Mouse (Mus musculus) fat pad, adult 2 months (tissue): ENCODE results near the gene Prkn.

ENCODE experiments used
- DNase-seq: peaks from one replicate; pipeline ENCODE4 v3.0.0-alpha.2; 2011; ENCODE audit warnings: low read depth, low spot score; ENCODE audit errors: extremely low read depth

Gene Prkn

DNA sequence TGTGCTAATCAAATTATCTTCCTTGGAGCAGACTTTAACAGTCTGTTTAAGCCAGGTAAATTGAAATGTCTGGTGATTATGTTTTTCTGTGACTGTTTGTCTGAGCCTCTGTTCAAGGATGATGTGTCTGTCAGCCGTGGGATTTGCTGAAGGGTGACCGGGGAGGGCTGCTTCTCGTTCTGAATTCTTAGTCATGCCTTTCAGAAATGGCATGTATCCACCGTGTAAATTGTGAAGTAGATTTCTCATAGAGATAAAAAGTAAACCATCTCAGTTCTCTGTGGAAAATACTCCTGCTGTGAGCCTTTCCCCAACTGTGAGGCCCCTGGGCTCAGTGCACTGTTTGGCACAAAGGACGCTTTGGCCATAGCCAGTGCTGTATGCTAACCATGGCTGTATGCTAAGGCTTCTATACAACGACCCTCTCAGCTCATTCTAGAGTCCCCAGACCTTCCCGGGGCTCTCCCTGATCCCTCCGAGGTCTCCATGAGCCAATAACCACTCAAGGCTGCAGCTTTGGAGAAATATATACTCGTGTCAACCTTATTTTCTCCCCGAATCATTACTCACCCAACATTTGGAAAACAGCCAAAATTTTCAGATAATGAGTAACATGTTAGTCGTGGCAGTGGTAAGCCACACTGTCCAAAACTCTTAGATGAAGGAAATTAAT, 552.6 kb downstream of the Prkn start:
- no peak for DNase-seq

GRCm38 (mm10) chr17:11394607-11395006, 554.4 kb downstream of the Prkn start:
- no peak for DNase-seq

GRCm38 (mm10) chr17:11397678-11398077, 557.5 kb downstream of the Prkn start:
- DNase-seq, result no peak

- peak; percentile 13 for DNase-seq
Measured at GRCm38 (mm10) chr17:11402225-11402875, 562.2 kb downstream of the Prkn start.

DNA sequence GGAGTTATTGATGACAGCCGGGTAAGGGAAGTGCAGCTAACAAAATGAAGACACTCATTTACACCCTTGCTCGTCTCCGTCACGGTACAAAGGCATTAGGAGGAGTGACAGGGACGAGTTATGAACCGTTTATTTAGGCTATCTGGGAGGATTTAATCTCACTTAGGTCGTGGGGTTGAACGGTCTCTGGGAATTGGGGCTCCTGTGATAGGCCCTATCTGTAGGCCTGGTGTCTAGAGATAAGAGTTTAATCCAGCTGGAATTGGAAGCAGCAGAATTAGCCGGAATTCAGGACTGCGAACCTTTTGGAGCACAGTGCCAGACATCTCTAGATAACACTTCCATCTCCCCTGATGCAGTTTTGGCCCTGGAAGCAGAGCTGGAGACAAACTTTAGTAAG, 571.2 kb downstream of the Prkn start:
- no peak for DNase-seq

GRCm38 (mm10) chr17:11413688-11414087, 573.5 kb downstream of the Prkn start:
- no peak for DNase-seq

- DNase-seq, result no peak
Measured at GRCm38 (mm10) chr17:11414288-11414687, 574.1 kb downstream of the Prkn start.

GRCm38 (mm10) chr17:11417150-11417549, 577.0 kb downstream of the Prkn start:
- no peak for DNase-seq

DNA sequence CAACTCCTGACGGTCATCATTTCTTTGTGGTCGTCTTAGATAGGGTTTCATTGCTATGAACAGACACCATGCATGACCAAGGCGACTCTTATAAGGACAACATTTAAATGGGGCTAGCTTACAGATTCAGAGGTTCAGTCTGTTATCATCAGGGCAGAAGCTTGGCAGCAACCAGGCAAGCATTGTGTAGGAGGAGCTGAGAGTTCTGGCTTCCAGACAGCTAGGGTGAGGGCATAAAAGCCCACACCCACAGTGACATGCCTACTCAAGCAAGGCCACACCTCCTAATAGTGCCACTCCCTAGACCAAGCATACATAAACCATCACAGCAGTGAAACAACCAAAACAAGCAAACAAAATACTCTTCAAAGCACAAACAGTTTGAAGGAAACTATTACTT, 579.3 kb downstream of the Prkn start:
- DNase-seq, result no peak

GRCm38 (mm10) chr17:11420839-11421238, 580.7 kb downstream of the Prkn start:
- DNase-seq, result no peak

GRCm38 (mm10) chr17:11421264-11421940, 581.2 kb downstream of the Prkn start:
- no peak for DNase-seq

DNA sequence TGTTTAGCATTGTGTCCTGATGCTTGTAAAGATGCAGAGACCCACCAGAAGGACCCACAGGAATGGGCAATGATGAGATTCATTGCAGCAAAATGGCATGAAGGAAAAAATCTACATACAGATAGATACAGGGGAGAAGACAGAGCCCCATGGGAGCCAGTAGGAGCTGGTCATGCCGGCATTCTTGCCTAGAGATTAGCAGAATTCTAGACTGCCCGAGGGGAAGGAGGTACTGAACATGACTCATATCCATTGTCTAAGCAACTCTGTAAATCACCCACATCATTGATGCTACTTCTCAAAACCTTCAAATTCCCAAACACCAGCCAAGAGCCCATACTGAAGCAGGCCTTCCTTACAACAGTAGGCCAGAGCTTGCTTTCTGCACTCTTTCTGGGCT, 591.1 kb downstream of the Prkn start:
- no peak for DNase-seq

- DNase-seq, result no peak
Measured at GRCm38 (mm10) chr17:11432593-11432992, 592.4 kb downstream of the Prkn start.

- no peak for DNase-seq
Measured at GRCm38 (mm10) chr17:11462721-11463120, 622.5 kb downstream of the Prkn start.

DNA sequence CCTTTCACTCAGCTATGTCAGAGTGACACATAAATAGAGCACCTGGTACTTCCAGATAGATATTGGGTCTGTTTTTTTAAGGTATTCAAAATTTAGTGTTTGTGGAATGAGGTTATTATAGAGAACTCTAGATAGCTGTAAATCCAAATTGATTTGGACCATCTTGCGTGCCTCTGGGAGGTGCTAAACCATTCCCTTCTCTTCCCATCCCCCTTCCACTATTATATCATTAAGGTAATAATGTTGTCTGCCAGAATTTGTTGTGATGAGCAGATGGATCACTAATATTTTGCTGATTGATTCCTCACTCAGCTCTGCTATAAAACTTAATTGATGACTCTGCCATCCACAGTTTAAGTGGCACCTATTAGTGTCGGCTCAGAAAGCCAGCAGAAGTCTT, 625.9 kb downstream of the Prkn start:
- DNase-seq, result no peak

DNA sequence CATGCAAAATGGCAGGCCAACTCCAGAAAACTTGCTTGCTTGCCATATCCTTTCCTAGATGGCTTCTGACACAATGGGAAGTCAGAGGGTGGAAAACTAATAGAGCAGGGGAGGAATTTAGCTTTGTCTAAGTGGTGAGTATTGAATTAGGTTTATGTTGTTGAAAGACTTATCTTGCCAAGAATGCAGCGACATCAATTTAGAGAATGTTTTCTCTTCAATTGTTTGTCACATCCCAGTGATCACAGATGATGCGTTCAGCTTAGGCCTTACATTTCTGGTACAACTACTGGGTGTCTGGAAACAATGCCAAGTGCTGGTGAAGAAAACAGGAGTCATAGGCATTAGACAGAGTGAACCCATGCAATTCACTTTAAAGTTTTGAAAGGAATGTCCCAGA, 628.4 kb downstream of the Prkn start:
- DNase-seq, result no peak

DNA sequence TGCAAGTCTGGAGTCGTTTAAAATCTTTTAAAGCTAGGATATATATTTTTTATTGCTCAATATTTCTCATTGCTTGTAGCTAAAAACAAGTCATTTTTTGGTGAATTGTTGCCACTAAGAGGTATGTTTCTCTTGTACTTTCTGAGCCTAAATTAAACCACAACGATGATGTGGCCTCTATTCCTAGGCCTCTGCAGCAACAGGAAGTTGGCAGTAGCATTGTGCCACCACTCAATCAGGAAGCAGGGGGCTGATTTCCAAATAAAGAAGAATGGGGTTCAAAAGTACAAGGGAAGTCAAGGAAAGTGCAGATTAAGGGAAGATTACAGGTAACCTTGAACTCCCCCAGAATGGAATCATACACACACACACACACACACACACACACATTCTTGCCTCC, 642.8 kb downstream of the Prkn start:
- no peak for DNase-seq

- DNase-seq, result no peak
Measured at GRCm38 (mm10) chr17:11490051-11490450, 649.9 kb downstream of the Prkn start.

DNA sequence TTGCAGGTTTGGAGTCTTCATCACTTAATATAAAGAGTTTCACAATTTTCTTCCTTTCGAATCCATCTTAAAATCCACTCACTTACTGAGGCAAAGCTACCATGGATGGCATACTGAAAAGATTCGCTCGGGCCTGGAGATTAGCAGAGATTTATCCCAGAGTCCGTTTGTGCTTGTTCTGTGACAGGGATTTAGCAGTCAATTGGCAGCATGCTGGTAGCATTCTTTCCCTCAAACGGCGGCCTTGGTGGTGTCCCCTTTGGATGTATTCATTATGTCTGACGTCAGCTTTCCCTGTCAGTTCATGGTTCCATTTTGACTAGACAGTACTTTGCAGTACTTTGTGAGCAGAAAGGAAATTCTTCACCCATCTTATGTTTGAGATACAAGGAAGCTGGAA, 662.4 kb downstream of the Prkn start:
- DNase-seq, result no peak

- no peak for DNase-seq
Measured at GRCm38 (mm10) chr17:11504496-11504895, 664.3 kb downstream of the Prkn start.

DNA sequence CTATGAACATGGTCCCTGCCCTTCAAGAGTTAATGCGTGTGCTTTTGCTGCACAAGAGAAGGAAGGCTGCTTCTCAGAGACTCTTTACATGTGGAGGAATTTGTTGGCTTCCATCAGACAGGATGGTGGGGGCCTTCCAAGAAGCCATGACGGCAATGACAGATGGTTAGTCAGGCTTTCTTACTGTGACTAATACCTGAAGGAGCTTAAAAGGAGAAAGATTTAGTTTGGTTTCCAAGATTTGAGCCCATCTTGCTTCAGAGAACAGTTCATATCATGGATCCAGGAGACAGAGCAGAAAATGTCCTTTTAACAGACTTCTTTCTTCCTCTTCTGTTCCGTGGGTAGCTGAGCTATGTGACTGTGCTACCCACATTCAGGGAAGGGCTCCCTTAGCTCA, 666.9 kb downstream of the Prkn start:
- no peak for DNase-seq

- DNase-seq, result no peak
Measured at GRCm38 (mm10) chr17:11510081-11510480, 669.9 kb downstream of the Prkn start.
